Mouse (Mus musculus): ENCODE data around the gene Oat. TPM values are rescaled to one million over a fixed set of nuclear protein-coding genes. Genes with fewer than 3 reads are reported as not detected.
A peak's percentile ranks its signal among the peaks of the same experiment; 100 is the strongest.

Gene Oat
- polyA plus RNA-seq (2014; fragmentation: Nextera tagmentation; extraction: Ambion mirVana), result 160 and 161 TPM in 2 replicates

DNA sequence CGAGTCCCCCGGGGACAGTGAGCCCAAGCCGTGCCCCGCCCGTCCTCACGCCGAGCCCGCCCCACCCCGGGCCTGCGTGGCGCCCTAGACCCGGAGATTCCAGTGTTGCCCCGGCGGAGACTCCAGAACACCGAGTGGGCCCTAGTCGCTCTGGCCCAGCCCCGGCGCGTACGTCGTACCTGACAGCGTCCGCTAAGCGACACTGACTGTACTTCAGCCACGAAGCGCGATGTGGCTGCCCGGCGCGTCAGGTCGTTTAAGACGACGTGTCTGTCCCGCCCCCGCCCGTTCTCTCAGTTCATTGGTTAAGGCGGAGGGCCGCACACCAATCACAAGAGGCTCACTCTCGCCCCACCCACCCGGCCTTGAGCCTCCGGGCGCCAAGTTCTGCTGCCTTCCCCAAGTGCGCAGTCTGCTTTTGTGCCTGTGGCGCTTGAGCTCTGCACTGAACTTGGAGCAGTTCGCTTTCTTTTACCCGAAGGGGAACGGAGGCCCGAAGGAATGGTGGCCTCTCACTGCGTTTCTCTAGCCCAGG lies at the start of gene Oat:
Oat (minus strand) TSS at position 283 of the 535 bp plus-strand sequence.
- H3K4me1 ChIP-seq (ENCODE audit: control insufficient read depth, insufficient read depth, low read length), result no peaks in the 10 kb centered on the region
- peak within 1 kb of the TSS; percentile 63 for H3K4me3 ChIP-seq (ENCODE audit: low read depth, low read length)
- no peaks in the 10 kb centered on the region for H3K9me3 ChIP-seq (replicated peaks; ENCODE audit: control insufficient read depth, low read length)
- ATAC-seq (replicated peaks; ENCODE audit: insufficient number of reproducible peaks, low FRiP score, low TSS enrichment, low read depth), result peak; percentile 95
- no peaks in the 10 kb centered on the region; the same call in 1 of the 2 replicates for H3K27me3 ChIP-seq (ENCODE audit: control insufficient read depth, insufficient read depth, low read length)
- H3K9ac ChIP-seq (replicated peaks; ENCODE audit: low read length), result peak within 1 kb of the TSS; percentile 67
- H3K36me3 ChIP-seq (replicated peaks; ENCODE audit: control insufficient read depth, insufficient read depth, low read depth, low read length), result no peaks in the 10 kb centered on the region
- peak within 1 kb of the TSS; percentile 81 for H3K27ac ChIP-seq (replicated peaks; ENCODE audit: low read depth, low read length)
- H3K4me2 ChIP-seq (ENCODE audit: low read depth, low read length), result peak within 1 kb of the TSS; percentile 76
- WGBS, result under 1% methylated on average over 49 of the region's 49 CpGs
- peak; percentile 99 for DNase-seq (ENCODE audit: low spot score)

DNA sequence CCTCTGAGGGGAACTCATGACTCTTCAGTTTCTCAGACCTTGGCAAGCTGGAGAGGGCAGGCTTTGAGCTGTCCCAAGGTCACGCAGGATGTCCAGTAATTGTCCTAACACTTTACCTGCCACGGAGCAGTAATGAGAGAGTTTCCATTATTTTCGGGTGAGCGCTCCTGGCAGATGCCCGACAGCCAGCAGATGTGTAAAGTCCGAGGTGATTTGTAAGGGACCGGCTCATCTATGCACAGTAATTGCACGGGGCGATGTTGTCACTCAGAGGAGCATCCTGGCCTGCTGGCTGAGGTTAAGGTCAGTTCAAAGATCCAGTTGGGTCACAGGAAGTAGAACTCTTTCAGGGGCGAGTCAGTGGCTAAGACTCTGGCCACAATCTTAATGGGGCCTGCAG lies 48.0 kb upstream of the Oat start:
- Histone ChIP-seq H3K4me1 (ENCODE audit: control insufficient read depth, insufficient read depth, low read length) (no peaks in the 10 kb centered on the region), H3K27ac (replicated peaks; ENCODE audit: low read depth, low read length) (no peak overlapping the region), H3K4me2 (ENCODE audit: low read depth, low read length) (no peak overlapping the region), H3K9ac (replicated peaks; ENCODE audit: low read length) (no peak overlapping the region), H3K9me3 (replicated peaks; ENCODE audit: control insufficient read depth, low read length) (no peaks in the 10 kb centered on the region), H3K27me3 (ENCODE audit: control insufficient read depth, insufficient read depth, low read length) (no peaks in the 10 kb centered on the region), H3K36me3 (replicated peaks; ENCODE audit: control insufficient read depth, insufficient read depth, low read depth, low read length) (no peaks in the 10 kb centered on the region), H3K4me3 (ENCODE audit: low read depth, low read length) (no peak overlapping the region)
- ATAC-seq (replicated peaks; ENCODE audit: insufficient number of reproducible peaks, low FRiP score, low TSS enrichment, low read depth) (no peak), DNase-seq (ENCODE audit: low spot score) (no peak)
- 68% methylated on average over 10 of the region's 10 CpGs for WGBS

DNA sequence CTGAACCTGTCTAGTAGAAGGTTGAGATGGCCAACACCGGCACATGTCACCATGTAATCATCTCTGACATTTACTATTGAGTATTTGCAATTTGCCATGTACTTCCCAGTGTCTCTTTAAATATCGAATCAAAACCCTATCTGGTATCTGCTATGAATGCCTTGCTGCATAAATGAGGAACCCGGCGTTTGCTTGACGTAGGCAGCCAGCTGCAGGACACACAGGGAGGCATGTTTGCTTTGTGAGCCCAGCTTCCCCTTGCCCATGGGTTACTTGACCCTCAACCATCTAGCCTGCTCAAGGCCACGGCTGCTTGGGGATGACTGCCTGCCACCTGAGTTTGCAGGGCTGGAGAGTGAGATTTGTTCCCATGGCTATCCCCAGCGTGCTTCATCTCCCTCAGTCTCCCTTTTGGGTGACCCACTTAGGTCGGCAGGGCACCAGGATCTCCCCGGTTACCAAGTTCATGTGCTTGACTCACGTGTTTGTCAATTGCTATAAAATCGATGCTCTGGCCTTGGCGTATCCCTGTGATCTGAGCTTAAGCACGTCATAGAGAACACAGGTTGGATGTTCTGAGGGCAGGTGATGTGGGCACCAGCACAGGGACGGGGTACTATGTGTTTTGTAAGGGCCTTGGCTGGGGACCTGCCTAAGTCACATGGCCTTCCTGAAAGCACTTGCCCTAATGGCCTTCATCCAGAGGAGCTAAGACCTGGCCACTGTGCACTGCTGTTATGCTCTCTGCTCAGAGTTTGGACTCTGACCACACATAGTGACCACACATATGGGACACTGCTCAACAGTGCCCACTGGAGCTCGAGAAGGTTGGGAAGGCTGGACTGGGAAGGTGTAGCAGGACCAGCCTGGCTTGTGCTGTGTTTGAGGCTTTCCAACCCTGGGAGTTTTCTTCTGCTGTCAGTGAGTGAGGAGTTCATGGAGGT lies 44.0 kb upstream of the Oat start:
- H3K27ac ChIP-seq (replicated peaks; ENCODE audit: low read depth, low read length), result no peak overlapping the region
- 87% methylated on average over 15 of the region's 15 CpGs for WGBS
- no peaks in the 10 kb centered on the region for H3K36me3 ChIP-seq (replicated peaks; ENCODE audit: control insufficient read depth, insufficient read depth, low read depth, low read length)

DNA sequence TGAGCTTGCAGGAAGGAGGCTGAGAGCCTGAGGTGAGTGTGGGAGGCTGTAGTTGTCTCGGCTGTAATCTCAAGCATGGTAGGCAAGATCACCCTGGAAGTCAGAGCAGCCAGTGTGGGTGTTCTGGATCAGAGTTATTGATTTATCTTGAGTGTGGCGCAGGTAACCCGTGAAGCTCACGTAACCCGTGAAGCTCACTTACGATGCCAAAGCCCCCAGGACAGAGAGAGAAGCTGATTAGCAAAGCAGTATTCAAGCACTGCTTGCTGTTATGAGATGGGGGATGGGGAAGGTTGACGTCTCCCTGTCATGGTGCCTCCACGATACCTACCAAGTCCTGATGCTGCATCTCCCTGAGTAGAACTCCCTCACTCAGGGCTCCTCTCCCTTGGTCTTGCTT lies 43.4 kb upstream of the Oat start:
- H3K4me3 ChIP-seq (ENCODE audit: low read depth, low read length), result no peak overlapping the region

More for the DNA sequence above, 44.0 kb upstream of the Oat start:
- Histone ChIP-seq H3K9ac (replicated peaks; ENCODE audit: low read length) (no peak overlapping the region), H3K9me3 (replicated peaks; ENCODE audit: control insufficient read depth, low read length) (no peaks in the 10 kb centered on the region), H3K4me3 (ENCODE audit: low read depth, low read length) (no peak overlapping the region), H3K27me3 (ENCODE audit: control insufficient read depth, insufficient read depth, low read length) (no peaks in the 10 kb centered on the region), H3K4me2 (ENCODE audit: low read depth, low read length) (no peak overlapping the region), H3K4me1 (ENCODE audit: control insufficient read depth, insufficient read depth, low read length) (no peaks in the 10 kb centered on the region)
- ATAC-seq (replicated peaks; ENCODE audit: insufficient number of reproducible peaks, low FRiP score, low TSS enrichment, low read depth) (no peak), DNase-seq (ENCODE audit: low spot score) (no peak)

DNA sequence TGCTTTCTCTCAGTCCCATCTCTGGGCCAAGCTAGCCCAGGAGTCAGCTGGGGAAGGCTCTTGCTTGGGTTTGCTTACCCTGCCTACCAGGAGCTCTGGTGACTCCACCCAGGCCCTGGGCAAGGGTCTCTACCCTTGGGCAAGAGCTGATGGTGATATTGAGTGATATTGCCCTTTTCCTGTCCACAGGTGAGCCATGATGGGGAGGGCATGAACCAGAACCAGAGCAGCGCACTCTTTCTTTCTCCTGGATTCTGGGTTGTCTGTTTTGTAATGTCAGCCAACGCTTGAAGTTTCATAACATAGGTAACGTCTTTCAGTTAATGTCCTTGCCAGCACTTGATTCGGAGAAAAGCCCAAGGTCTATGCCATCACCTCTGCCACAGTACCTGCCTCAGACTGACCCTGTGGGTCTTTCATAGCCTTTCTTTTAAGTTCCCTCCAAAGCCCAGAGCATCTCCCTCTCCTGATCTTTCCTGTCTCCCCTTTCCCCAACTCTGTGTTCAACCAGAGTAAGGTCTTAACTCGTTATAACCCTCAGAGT lies 40.9 kb upstream of the Oat start:
- 77% methylated on average over 5 of the region's 5 CpGs for WGBS

More for the DNA sequence above, 43.4 kb upstream of the Oat start:
- Histone ChIP-seq H3K27me3 (ENCODE audit: control insufficient read depth, insufficient read depth, low read length) (no peaks in the 10 kb centered on the region), H3K4me2 (ENCODE audit: low read depth, low read length) (no peak overlapping the region), H3K4me1 (ENCODE audit: control insufficient read depth, insufficient read depth, low read length) (no peaks in the 10 kb centered on the region), H3K9me3 (replicated peaks; ENCODE audit: control insufficient read depth, low read length) (no peaks in the 10 kb centered on the region), H3K27ac (replicated peaks; ENCODE audit: low read depth, low read length) (no peak overlapping the region), H3K36me3 (replicated peaks; ENCODE audit: control insufficient read depth, insufficient read depth, low read depth, low read length) (no peaks in the 10 kb centered on the region), H3K9ac (replicated peaks; ENCODE audit: low read length) (no peak overlapping the region)
- ATAC-seq (replicated peaks; ENCODE audit: insufficient number of reproducible peaks, low FRiP score, low TSS enrichment, low read depth) (no peak), DNase-seq (ENCODE audit: low spot score) (no peak)
- WGBS, result 93% methylated on average over 8 of the region's 8 CpGs

DNA sequence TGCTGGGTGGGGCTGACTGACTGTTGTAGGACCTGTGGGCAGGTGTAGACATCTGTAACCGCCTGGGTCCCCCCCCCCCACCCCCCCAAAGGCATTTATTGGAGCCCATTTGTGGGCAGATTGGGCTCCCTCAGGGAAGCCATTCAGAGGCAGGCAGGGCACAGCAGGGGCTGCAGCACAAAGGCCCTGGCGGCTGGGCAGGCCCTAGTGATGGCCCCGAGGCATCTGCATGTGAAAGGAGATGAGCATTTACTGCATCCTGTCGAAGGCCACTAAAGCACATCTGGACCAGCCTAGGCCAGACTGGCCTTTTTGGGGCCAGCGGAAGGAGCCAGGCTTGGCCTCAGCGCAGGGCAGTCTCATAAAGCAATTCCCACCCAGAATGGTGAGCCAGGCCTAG lies 40.2 kb upstream of the Oat start:
- no peak for DNase-seq (ENCODE audit: low spot score)
- no peaks in the 10 kb centered on the region for H3K36me3 ChIP-seq (replicated peaks; ENCODE audit: control insufficient read depth, insufficient read depth, low read depth, low read length)
- 13% methylated on average over 6 of the region's 6 CpGs for WGBS
- no peak overlapping the region for H3K4me3 ChIP-seq (ENCODE audit: low read depth, low read length)
- H3K27ac ChIP-seq (replicated peaks; ENCODE audit: low read depth, low read length), result no peak overlapping the region
- peak; percentile 36; the same call in 1 of the 2 replicates for ATAC-seq (replicated peaks; ENCODE audit: insufficient number of reproducible peaks, low FRiP score, low TSS enrichment, low read depth)
- H3K27me3 ChIP-seq (ENCODE audit: control insufficient read depth, insufficient read depth, low read length), result no peaks in the 10 kb centered on the region
- no peak overlapping the region for H3K9ac ChIP-seq (replicated peaks; ENCODE audit: low read length)
- no peaks in the 10 kb centered on the region for H3K4me1 ChIP-seq (ENCODE audit: control insufficient read depth, insufficient read depth, low read length)
- H3K4me2 ChIP-seq (ENCODE audit: low read depth, low read length), result no peak overlapping the region
- H3K9me3 ChIP-seq (replicated peaks; ENCODE audit: control insufficient read depth, low read length), result no peaks in the 10 kb centered on the region

More for the DNA sequence above, 40.9 kb upstream of the Oat start:
- Histone ChIP-seq H3K9ac (replicated peaks; ENCODE audit: low read length) (no peak overlapping the region), H3K36me3 (replicated peaks; ENCODE audit: control insufficient read depth, insufficient read depth, low read depth, low read length) (no peaks in the 10 kb centered on the region), H3K27ac (replicated peaks; ENCODE audit: low read depth, low read length) (no peak overlapping the region), H3K4me2 (ENCODE audit: low read depth, low read length) (no peak overlapping the region), H3K4me1 (ENCODE audit: control insufficient read depth, insufficient read depth, low read length) (no peaks in the 10 kb centered on the region), H3K27me3 (ENCODE audit: control insufficient read depth, insufficient read depth, low read length) (no peaks in the 10 kb centered on the region), H3K4me3 (ENCODE audit: low read depth, low read length) (no peak overlapping the region), H3K9me3 (replicated peaks; ENCODE audit: control insufficient read depth, low read length) (no peaks in the 10 kb centered on the region)
- ATAC-seq (replicated peaks; ENCODE audit: insufficient number of reproducible peaks, low FRiP score, low TSS enrichment, low read depth) (no peak), DNase-seq (ENCODE audit: low spot score) (no peak)

DNA sequence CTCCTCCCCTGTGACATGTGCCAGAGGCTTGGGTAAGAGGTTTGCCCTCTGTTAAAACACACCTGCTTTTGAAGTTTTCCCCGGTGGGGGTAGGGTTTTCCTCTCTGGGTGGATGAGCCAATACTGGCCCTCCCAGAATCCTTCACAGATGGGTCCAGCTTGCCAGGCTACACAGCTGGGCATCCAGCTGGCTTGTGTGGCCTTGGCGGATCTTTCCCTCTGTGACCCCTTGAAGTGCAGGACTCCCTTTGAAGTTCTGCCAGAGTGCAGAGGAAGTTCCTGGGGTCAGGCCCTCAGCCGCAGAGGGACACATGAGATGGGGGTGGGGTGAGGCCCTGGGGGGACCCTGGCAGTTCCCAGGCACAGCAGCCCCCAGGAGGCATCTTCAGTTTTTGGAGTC lies 39.1 kb upstream of the Oat start:
- H3K4me1 ChIP-seq (ENCODE audit: control insufficient read depth, insufficient read depth, low read length), result no peaks in the 10 kb centered on the region
- no peaks in the 10 kb centered on the region for H3K36me3 ChIP-seq (replicated peaks; ENCODE audit: control insufficient read depth, insufficient read depth, low read depth, low read length)
- no peak overlapping the region for H3K4me3 ChIP-seq (ENCODE audit: low read depth, low read length)
- H3K27me3 ChIP-seq (ENCODE audit: control insufficient read depth, insufficient read depth, low read length), result no peaks in the 10 kb centered on the region
- no peaks in the 10 kb centered on the region for H3K9me3 ChIP-seq (replicated peaks; ENCODE audit: control insufficient read depth, low read length)
- no peak for DNase-seq (ENCODE audit: low spot score)
- WGBS, result 8% methylated on average over 3 of the region's 3 CpGs
- no peak overlapping the region for H3K27ac ChIP-seq (replicated peaks; ENCODE audit: low read depth, low read length)
- no peak overlapping the region for H3K4me2 ChIP-seq (ENCODE audit: low read depth, low read length)
- ATAC-seq (replicated peaks; ENCODE audit: insufficient number of reproducible peaks, low FRiP score, low TSS enrichment, low read depth), result no peak
- no peak overlapping the region for H3K9ac ChIP-seq (replicated peaks; ENCODE audit: low read length)

DNA sequence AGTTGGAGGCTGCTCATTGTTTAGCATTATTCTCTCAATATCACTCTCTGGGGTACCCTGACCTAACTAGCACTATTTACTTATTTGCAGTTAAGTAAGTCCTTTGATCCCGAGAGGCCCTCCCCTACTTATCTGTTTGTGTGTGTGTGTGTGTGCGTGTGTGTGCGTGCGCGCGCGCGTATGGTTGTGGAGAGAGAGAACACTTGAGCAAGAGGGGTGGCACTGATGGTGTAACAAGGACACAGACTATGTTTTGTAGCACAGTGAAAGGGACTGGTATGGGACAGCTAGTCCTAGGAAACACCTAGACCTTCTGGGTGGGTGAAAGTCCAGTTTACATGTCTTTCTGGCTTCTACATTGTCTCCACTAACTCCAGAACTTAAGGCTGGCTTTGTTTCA lies 35.3 kb upstream of the Oat start:
- Histone ChIP-seq H3K36me3 (replicated peaks; ENCODE audit: control insufficient read depth, insufficient read depth, low read depth, low read length) (no peaks in the 10 kb centered on the region), H3K27me3 (ENCODE audit: control insufficient read depth, insufficient read depth, low read length) (no peaks in the 10 kb centered on the region), H3K4me2 (ENCODE audit: low read depth, low read length) (no peak overlapping the region), H3K4me1 (ENCODE audit: control insufficient read depth, insufficient read depth, low read length) (no peaks in the 10 kb centered on the region), H3K27ac (replicated peaks; ENCODE audit: low read depth, low read length) (no peak overlapping the region), H3K4me3 (ENCODE audit: low read depth, low read length) (no peak overlapping the region), H3K9me3 (replicated peaks; ENCODE audit: control insufficient read depth, low read length) (no peaks in the 10 kb centered on the region), H3K9ac (replicated peaks; ENCODE audit: low read length) (no peak overlapping the region)
- no peak for ATAC-seq (replicated peaks; ENCODE audit: insufficient number of reproducible peaks, low FRiP score, low TSS enrichment, low read depth)
- DNase-seq (ENCODE audit: low spot score), result no peak
- WGBS, result 96% methylated on average over 8 of the region's 8 CpGs

All from embryonic facial prominence, embryonic 11.5 days (tissue).